ENCODE assay signal across 15 mouse cellular contexts in genomic region chr4:109079676-109080075, GRCm38 (mm10).
A peak's percentile ranks its signal among the peaks of the same experiment; 100 is the strongest.
DNase-seq lines count a peak whose midpoint lies in the region; ATAC-seq and TF ChIP-seq lines count a peak whose summit lies in the region.
"Had no signal": no experiment of that assay in that cellular context is flagged by ENCODE, and none has a peak within 500 bp of the region (broad histone marks: within the 10 kb centered on the region; RNA-seq: fewer than 3 reads in every experiment).

No protein-coding gene starts in this region.

- H3K36me3 ChIP-seq in spleen, adult 2 months (ENCODE audit: control insufficient read depth, insufficient read depth, low read length), result peaks cover 29% of the 10 kb centered on the region
- peaks cover 21% of the 10 kb centered on the region for H3K36me3 ChIP-seq in lung, embryonic 14.5 days (ENCODE audit: insufficient read depth)
- H3K36me3 ChIP-seq in stomach, embryonic 16.5 days (ENCODE audit: control insufficient read depth, insufficient read depth, low read length), result no peaks in the 10 kb centered on the region
- peaks cover 40% of the 10 kb centered on the region for H3K36me3 ChIP-seq in midbrain, embryonic 10.5 days

- 0 out of 2 replicates have a peak overlapping the region, but pooled peaks have one; percentile 30 for H3K27ac ChIP-seq in cerebellum, adult 2 months (ENCODE audit: insufficient read depth, low read length)
- peak overlapping the region; percentile 66 for H3K27ac ChIP-seq in spleen, adult 2 months (ENCODE audit: insufficient read depth, low read length)
- H3K27ac ChIP-seq in lung, embryonic 14.5 days (ENCODE audit: low read depth), result peak overlapping the region; percentile 79
- H3K27ac ChIP-seq in stomach, embryonic 16.5 days (ENCODE audit: low read length), result peak overlapping the region; percentile 2
- H3K27ac ChIP-seq in midbrain, embryonic 10.5 days (replicated peaks), result no peak overlapping the region
- H3K27ac ChIP-seq: forebrain, embryonic 10.5 days had no signal

- H3K4me1 ChIP-seq in cerebellum, adult 2 months (ENCODE audit: control insufficient read depth, insufficient read depth, low read length), result no peaks in the 10 kb centered on the region; the same call in 1 of the 2 replicates
- no peaks in the 10 kb centered on the region; the same call in 1 of the 2 replicates for H3K4me1 ChIP-seq in spleen, adult 2 months (ENCODE audit: control insufficient read depth, insufficient read depth, insufficient read length)
- 0 out of 2 replicates have a peak, but pooled peaks cover 2% of the 10 kb centered on the region for H3K4me1 ChIP-seq in lung, embryonic 14.5 days (ENCODE audit: insufficient read depth)
- 0 out of 2 replicates have a peak, but pooled peaks cover 6% of the 10 kb centered on the region for H3K4me1 ChIP-seq in stomach, embryonic 16.5 days (ENCODE audit: control insufficient read depth, insufficient read depth, low read length)
- H3K4me1 ChIP-seq in midbrain, embryonic 10.5 days, result no peaks in the 10 kb centered on the region

- H3K9me3 ChIP-seq in lung, embryonic 14.5 days (ENCODE audit: low read depth, low read length), result no peaks in the 10 kb centered on the region
- no peaks in the 10 kb centered on the region for H3K9me3 ChIP-seq in stomach, embryonic 16.5 days (replicated peaks; ENCODE audit: control insufficient read depth, low read length)
- no peaks in the 10 kb centered on the region for H3K9me3 ChIP-seq in midbrain, embryonic 10.5 days (replicated peaks)
- H3K9me3 ChIP-seq: forebrain, embryonic 10.5 days had no signal

- no peaks in the 10 kb centered on the region for H3K27me3 ChIP-seq in cerebellum, adult 2 months (ENCODE audit: control insufficient read depth, insufficient read depth, low read length)
- H3K27me3 ChIP-seq in spleen, adult 2 months (ENCODE audit: control insufficient read depth, insufficient read depth, low read length), result no peaks in the 10 kb centered on the region
- no peaks in the 10 kb centered on the region for H3K27me3 ChIP-seq in lung, embryonic 14.5 days (ENCODE audit: insufficient read depth, low read length)
- H3K27me3 ChIP-seq in stomach, embryonic 16.5 days (ENCODE audit: control insufficient read depth, insufficient read depth, low read length), result no peaks in the 10 kb centered on the region
- H3K27me3 ChIP-seq in midbrain, embryonic 10.5 days (ENCODE audit: low read depth, poor library complexity, severe bottlenecking), result no peaks in the 10 kb centered on the region

- H3K9ac ChIP-seq in lung, embryonic 14.5 days, result no peak overlapping the region
- H3K9ac ChIP-seq in stomach, embryonic 16.5 days (ENCODE audit: low read length), result no peak overlapping the region

- no peak for TF ChIP-seq POLR2A in cerebellum, adult 2 months (IDR thresholded peaks at IDR 0.05; ENCODE audit: borderline replicate concordance, insufficient read depth, low read length)
- no peak for TF ChIP-seq POLR2A in spleen, adult 2 months (IDR thresholded peaks at IDR 0.05; ENCODE audit: low read depth, low read length)

- no peak for TF ChIP-seq CTCF in cerebellum, adult 2 months (IDR thresholded peaks at IDR 0.05; ENCODE audit: borderline replicate concordance, insufficient read depth, low read depth, low read length)
- no peak for TF ChIP-seq CTCF in spleen, adult 2 months (IDR thresholded peaks at IDR 0.05; ENCODE audit: extremely low read depth, insufficient read depth, insufficient read length, insufficient replicate concordance)
- TF ChIP-seq CTCF in lung, embryonic 14.5 days (IDR thresholded peaks at IDR 0.05; ENCODE audit: low read depth), result no peak

- WGBS in cerebellum, adult 2 months, result 94% methylated on average over 3 of the region's 3 CpGs
- WGBS in spleen, adult 2 months, result 61% methylated on average over 3 of the region's 3 CpGs
- 46% methylated on average over 3 of the region's 3 CpGs for WGBS in lung, embryonic 14.5 days
- 63% methylated on average over 3 of the region's 3 CpGs for WGBS in stomach, embryonic 16.5 days
- 81% methylated on average over 3 of the region's 3 CpGs for WGBS in midbrain, embryonic 10.5 days

- no peak overlapping the region for H3K4me2 ChIP-seq in lung, embryonic 14.5 days
- H3K4me2 ChIP-seq in stomach, embryonic 16.5 days (ENCODE audit: low read depth, low read length), result no peak overlapping the region
- H3K4me2 ChIP-seq: liver, embryonic 11.5 days; midbrain, embryonic 11.5 days had no signal

- peak; percentile 48 for ATAC-seq in lung, embryonic 14.5 days (ENCODE audit: insufficient read depth)
- ATAC-seq in stomach, embryonic 16.5 days (ENCODE audit: insufficient read depth, low FRiP score), result no peak
- ATAC-seq: intestine, postnatal 0 days had no signal

- no peak for DNase-seq in cerebellum, adult 2 months
- no peak for DNase-seq in cerebellum, postnatal 25 days
- DNase-seq in spleen, adult 2 months (ENCODE audit: low read depth in 1 of 2, low spot score in 2 of 2), result peak; percentile 15
- no peak for DNase-seq in spleen, adult 12 weeks (ENCODE audit: low spot score)
- peak; percentile 33 for DNase-seq in lung, embryonic 14.5 days
- no peak for DNase-seq in midbrain, embryonic 10.5 days (ENCODE audit: low spot score)
- DNase-seq in layer of hippocampus, adult 11-12 months (ENCODE audit: low spot score), result no peak
- DNase-seq: adrenal gland, adult 2 months; gastrocnemius, postnatal 25 days; heart, postnatal 14 days had no signal

- H3K4me3 ChIP-seq in cerebellum, adult 2 months (replicated peaks; ENCODE audit: insufficient read depth, low read depth, low read length), result no peak overlapping the region
- H3K4me3 ChIP-seq in spleen, adult 2 months (ENCODE audit: extremely low read depth, insufficient read depth, insufficient read length), result no peak overlapping the region
- no peak overlapping the region for H3K4me3 ChIP-seq in lung, embryonic 14.5 days (ENCODE audit: low read depth, low read length)
- H3K4me3 ChIP-seq in stomach, embryonic 16.5 days (replicated peaks; ENCODE audit: low read length), result no peak overlapping the region
- H3K4me3 ChIP-seq in midbrain, embryonic 10.5 days, result no peak overlapping the region
- H3K4me3 ChIP-seq: forebrain, embryonic 10.5 days had no signal

Comparison
In these comparisons a context has a peak if more than half of its experiments do, and no peak if none do; other contexts are left out.
1. DNase-seq: peak in spleen, adult 2 months (2 of 2) and lung, embryonic 14.5 days (single experiment); none in cerebellum, adult 2 months (0 of 2), cerebellum, postnatal 25 days (0 of 2), spleen, adult 12 weeks (single experiment), midbrain, embryonic 10.5 days (single experiment) and layer of hippocampus, adult 11-12 months (single experiment).